Mouse (Mus musculus) cerebellum, postnatal 10 days (tissue): ENCODE measurements around the gene Lss.

Experiments used
- DNase-seq, 2 experiments: peaks; one replicate each; pipeline ENCODE4 v3.0.0; 2021; ENCODE audit warnings: mixed read lengths in 2 of 2

Gene Lss

GRCm38 (mm10) chr10:76569996-76570685 lies 38.8 kb downstream of the Lss start:
- DNase-seq: no peak

GRCm38 (mm10) chr10:76571070-76571469 lies 39.7 kb downstream of the Lss start:
- no peak for DNase-seq

- DNase-seq: no peak
Measured at GRCm38 (mm10) chr10:76572151-76572550, 40.8 kb downstream of the Lss start.

GRCm38 (mm10) chr10:76575374-76575773 lies 44.0 kb downstream of the Lss start, which contains the start of gene Ftcd:
Gene Ftcd, plus strand, starts transcription at chr10:76575648.
- DNase-seq: no peak

GRCm38 (mm10) chr10:76576920-76577319 lies 45.5 kb downstream of the Lss start:
- DNase-seq: no peak

- no peak for DNase-seq
Measured at GRCm38 (mm10) chr10:76584138-76584537, 52.8 kb downstream of the Lss start.

GRCm38 (mm10) chr10:76586190-76586589 lies 54.8 kb downstream of the Lss start:
- no peak for DNase-seq

GRCm38 (mm10) chr10:76590197-76590596 lies 58.8 kb downstream of the Lss start:
- DNase-seq: no peak

- DNase-seq: no peak
Measured at GRCm38 (mm10) chr10:76596338-76596737, 65.0 kb downstream of the Lss start.

GRCm38 (mm10) chr10:76602690-76603089 lies 71.3 kb downstream of the Lss start:
- no peak for DNase-seq
